Mouse (Mus musculus): Measurements from ENCODE around the gene Kcnn4. TPM values are rescaled to one million over a fixed set of nuclear protein-coding genes. Genes with fewer than 3 reads are reported as not detected.
"Not testable (repeated sequence)": the region's sequence is repeated elsewhere in the genome, so short reads cannot be mapped to it uniquely, and the experiment has no call there.

Gene Kcnn4
- total RNA-seq, 1 experiment: 3.2 TPM

DNA sequence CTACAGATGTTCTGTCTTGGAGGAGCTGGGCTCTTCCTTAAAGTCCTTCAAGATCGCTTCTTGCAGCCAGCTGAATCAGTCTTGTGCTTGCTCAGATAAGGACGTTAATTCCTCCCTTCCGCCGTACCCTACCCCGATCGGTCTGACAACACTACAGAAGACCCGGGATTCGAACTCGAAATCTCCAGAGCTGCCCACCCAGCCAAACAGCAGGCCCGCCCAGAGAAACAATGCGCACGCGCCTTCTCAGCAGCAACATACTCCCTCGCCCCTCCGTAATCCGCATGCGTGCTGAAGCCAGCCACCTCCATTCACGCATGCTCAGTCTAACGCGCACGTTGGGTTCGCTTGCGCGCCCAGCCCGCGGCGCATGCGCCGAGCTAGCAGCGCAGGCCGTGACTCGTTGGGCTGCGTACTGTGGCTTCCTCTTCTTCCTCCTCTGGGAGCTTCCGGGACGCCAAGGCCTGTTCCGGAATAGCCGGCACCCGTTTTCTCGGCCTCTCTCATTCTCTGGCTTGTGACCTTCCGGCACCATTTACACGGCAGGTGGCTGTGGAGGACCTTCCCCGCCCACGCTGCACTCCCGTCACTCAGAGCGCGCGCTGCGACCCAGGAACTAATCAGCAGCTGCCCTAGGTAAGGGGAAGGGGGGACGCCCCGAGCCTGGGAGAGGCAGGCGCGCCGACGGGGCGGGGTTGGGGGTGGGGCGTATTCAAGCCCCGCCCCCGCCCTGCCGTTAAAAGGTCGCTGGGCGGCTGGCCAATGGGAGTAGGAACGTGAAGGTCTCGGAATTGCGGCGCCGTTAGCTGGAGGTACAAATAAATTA, 29.4 kb downstream of the Kcnn4 start, which contains the start of gene Smg9:
Smg9 (plus strand) TSS at position 364 of the 826 bp plus-strand sequence.
- peak; percentile 98 for DNase-seq (ENCODE audit: low read depth, low spot score)
- no peaks in the 10 kb centered on the region; the same call in 1 of the 2 replicates for H3K36me3 ChIP-seq (ENCODE audit: control insufficient read depth, insufficient read depth, low read length, poor library complexity, severe bottlenecking)
- no peaks in the 10 kb centered on the region for H3K4me1 ChIP-seq (ENCODE audit: control insufficient read depth in 2 of 2, insufficient read depth in 2 of 2, low read length in 2 of 2, poor library complexity in 1 of 2)
- peak within 1 kb of the TSS; percentile 80 to 84 for H3K4me3 ChIP-seq (ENCODE audit: insufficient read depth in 1 of 2, low read depth in 1 of 2, low read length in 2 of 2, poor library complexity in 1 of 2, severe bottlenecking in 1 of 2)
- no peaks in the 10 kb centered on the region for H3K9me3 ChIP-seq (ENCODE audit: control insufficient read depth, insufficient read depth, low read depth, low read length)
- H3K9ac ChIP-seq (ENCODE audit: insufficient read depth, low read depth, low read length, poor library complexity, severe bottlenecking): peak within 1 kb of the TSS; percentile 93
- peak within 1 kb of the TSS; percentile 96 for H3K27ac ChIP-seq (ENCODE audit: insufficient read depth, low read depth, low read length, poor library complexity, severe bottlenecking)
- TF ChIP-seq CHD2 (IDR thresholded peaks at IDR 0.05; ENCODE audit: low read depth, low read length): no peak
- TF ChIP-seq ZNF384 (IDR thresholded peaks at IDR 0.05; ENCODE audit: low read depth, low read length): no peak
- no peak for TF ChIP-seq ZC3H11A (IDR thresholded peaks at IDR 0.05; ENCODE audit: borderline replicate concordance, low read depth, low read length)
- TF ChIP-seq HCFC1 (IDR thresholded peaks at IDR 0.05; ENCODE audit: borderline replicate concordance, insufficient read depth, low read length): peak; percentile 70
- no peak for TF ChIP-seq MAFK (IDR thresholded peaks at IDR 0.05; ENCODE audit: insufficient read depth, low read depth, low read length)
- in situ Hi-C loops (cut with MboI; ENCODE audit: low sequenced_read_pairs in 2 of 2, unreplicated experiment in 2 of 2): loop anchor here in 1 of 2 experiments (25.0 kb wide), 1 partner anchor 113 kb away; the partner anchor contains the start of genes AC161166.1 and Zfp428

DNA sequence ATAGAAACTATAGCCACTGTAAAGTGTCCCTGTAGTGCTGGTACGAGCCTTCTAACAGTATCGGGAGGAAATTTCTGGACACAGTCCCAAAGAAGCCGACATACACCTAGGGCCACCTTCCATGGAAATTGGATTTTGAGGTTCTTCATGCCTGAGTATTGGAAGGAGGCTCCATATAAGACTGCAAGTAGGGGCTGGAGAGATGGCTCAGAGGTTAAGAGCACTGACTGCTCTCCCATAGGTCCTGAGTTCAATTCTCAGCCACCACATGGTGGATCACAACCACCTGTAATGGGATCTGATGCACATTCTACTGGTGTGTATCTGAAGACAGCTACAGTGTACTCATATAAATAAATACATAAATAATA, 30.0 kb downstream of the Kcnn4 start:
- no peak for DNase-seq (ENCODE audit: low read depth, low spot score)
- Histone ChIP-seq H3K4me3 (ENCODE audit: insufficient read depth in 1 of 2, low read depth in 1 of 2, low read length in 2 of 2, poor library complexity in 1 of 2, severe bottlenecking in 1 of 2) (peak overlapping the region; percentile 80 to 84), H3K27ac (ENCODE audit: insufficient read depth, low read depth, low read length, poor library complexity, severe bottlenecking) (no peak overlapping the region), H3K9me3 (ENCODE audit: control insufficient read depth, insufficient read depth, low read depth, low read length) (no peaks in the 10 kb centered on the region), H3K36me3 (ENCODE audit: control insufficient read depth, insufficient read depth, low read length, poor library complexity, severe bottlenecking) (no peaks in the 10 kb centered on the region; the same call in 1 of the 2 replicates), H3K4me1 (ENCODE audit: control insufficient read depth in 2 of 2, insufficient read depth in 2 of 2, low read length in 2 of 2, poor library complexity in 1 of 2) (no peaks in the 10 kb centered on the region), H3K9ac (ENCODE audit: insufficient read depth, low read depth, low read length, poor library complexity, severe bottlenecking) (peak overlapping the region; percentile 67)
- in situ Hi-C loops (cut with MboI; ENCODE audit: low sequenced_read_pairs in 2 of 2, unreplicated experiment in 2 of 2): loop anchor here in 1 of 2 experiments (25.0 kb wide), 1 partner anchor 112 kb away; the partner anchor contains the start of genes AC161166.1 and Zfp428
- TF ChIP-seq ZC3H11A (IDR thresholded peaks at IDR 0.05; ENCODE audit: borderline replicate concordance, low read depth, low read length): no peak

DNA sequence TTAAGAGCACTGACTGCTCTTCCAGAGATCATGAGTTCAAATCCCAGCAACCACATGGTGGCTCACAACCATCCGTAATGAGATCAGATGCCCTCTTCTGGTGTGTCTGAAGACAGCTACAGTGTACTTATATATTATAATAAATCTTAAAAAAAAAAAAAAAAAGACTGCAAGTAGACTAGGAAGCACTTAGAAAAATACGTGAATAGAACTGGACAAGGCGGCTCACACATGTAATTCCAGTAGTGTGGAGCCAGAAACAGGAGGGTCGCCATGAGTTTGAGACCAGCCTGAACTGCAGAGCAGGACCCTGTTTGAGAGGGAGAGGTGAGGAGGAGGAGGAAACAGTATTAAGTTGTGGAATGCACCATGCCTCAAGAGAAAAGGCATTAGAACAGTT, 30.4 kb downstream of the Kcnn4 start:
- H3K9ac ChIP-seq (ENCODE audit: insufficient read depth, low read depth, low read length, poor library complexity, severe bottlenecking); H3K36me3 ChIP-seq (ENCODE audit: control insufficient read depth, insufficient read depth, low read length, poor library complexity, severe bottlenecking); H3K4me1 ChIP-seq (ENCODE audit: control insufficient read depth in 2 of 2, insufficient read depth in 2 of 2, low read length in 2 of 2, poor library complexity in 1 of 2); H3K27ac ChIP-seq (ENCODE audit: insufficient read depth, low read depth, low read length, poor library complexity, severe bottlenecking); H3K9me3 ChIP-seq (ENCODE audit: control insufficient read depth, insufficient read depth, low read depth, low read length); H3K4me3 ChIP-seq (ENCODE audit: insufficient read depth in 1 of 2, low read depth in 1 of 2, low read length in 2 of 2, poor library complexity in 1 of 2, severe bottlenecking in 1 of 2); DNase-seq (ENCODE audit: low read depth, low spot score): not testable (repeated sequence)
- in situ Hi-C loops (cut with MboI; ENCODE audit: low sequenced_read_pairs in 2 of 2, unreplicated experiment in 2 of 2): loop anchor here in 1 of 2 experiments (25.0 kb wide), 1 partner anchor 112 kb away; the partner anchor contains the start of genes AC161166.1 and Zfp428

DNA sequence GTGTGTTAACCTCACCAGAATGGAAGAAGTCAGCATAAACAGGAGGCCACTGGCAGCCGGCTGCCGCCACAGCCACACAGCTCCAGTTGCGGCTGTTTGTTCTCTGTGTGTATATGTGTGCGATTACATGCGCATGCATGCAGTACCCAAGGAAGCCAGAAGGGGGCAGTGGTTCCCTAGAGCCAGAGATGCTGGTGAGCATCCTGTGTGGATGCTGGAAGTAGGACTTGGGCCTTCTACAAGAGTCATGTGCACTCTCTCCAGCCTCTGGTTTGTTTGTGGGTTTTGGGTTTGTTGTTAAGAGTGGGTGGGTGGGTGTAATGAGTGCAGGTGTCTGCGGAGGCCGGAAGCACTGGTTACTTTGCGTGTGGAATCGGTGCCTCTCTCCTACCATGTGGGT, 32.8 kb downstream of the Kcnn4 start:
- Histone ChIP-seq H3K9me3 (ENCODE audit: control insufficient read depth, insufficient read depth, low read depth, low read length) (no peaks in the 10 kb centered on the region), H3K4me3 (ENCODE audit: insufficient read depth in 1 of 2, low read depth in 1 of 2, low read length in 2 of 2, poor library complexity in 1 of 2, severe bottlenecking in 1 of 2) (no peak overlapping the region), H3K36me3 (ENCODE audit: control insufficient read depth, insufficient read depth, low read length, poor library complexity, severe bottlenecking) (peaks cover 6% of the 10 kb centered on the region; the same call in 1 of the 2 replicates), H3K27ac (ENCODE audit: insufficient read depth, low read depth, low read length, poor library complexity, severe bottlenecking) (no peak overlapping the region), H3K9ac (ENCODE audit: insufficient read depth, low read depth, low read length, poor library complexity, severe bottlenecking) (no peak overlapping the region), H3K4me1 (ENCODE audit: control insufficient read depth in 2 of 2, insufficient read depth in 2 of 2, low read length in 2 of 2, poor library complexity in 1 of 2) (peaks cover 0 to 2% of the 10 kb centered on the region in 2 experiments; a peak in 1 of 4 replicates)
- TF ChIP-seq ZNF384 (IDR thresholded peaks at IDR 0.05; ENCODE audit: low read depth, low read length) (no peak), HCFC1 (IDR thresholded peaks at IDR 0.05; ENCODE audit: borderline replicate concordance, insufficient read depth, low read length) (peak; percentile 36; the same call in 1 of the 2 replicates)
- in situ Hi-C loops (cut with MboI; ENCODE audit: low sequenced_read_pairs in 2 of 2, unreplicated experiment in 2 of 2): loop anchor here in 1 of 2 experiments (25.0 kb wide), 1 partner anchor 109 kb away; the partner anchor contains the start of genes AC161166.1 and Zfp428
- DNase-seq (ENCODE audit: low read depth, low spot score): no peak

All from ES-E14 (cell line).